In genomic region chr13:48637706-48638105, GRCm38 (mm10) we compare ENCODE assay signal across 24 mouse cellular contexts. TPM values are rescaled to one million over a fixed set of nuclear protein-coding genes. Genes with fewer than 3 reads are reported as not detected.
DNase-seq lines count a peak whose midpoint lies in the region; ATAC-seq lines count a peak whose summit lies in the region.
"Had no signal": no experiment of that assay in that cellular context is flagged by ENCODE, and none has a peak within 500 bp of the region (broad histone marks: within the 10 kb centered on the region; RNA-seq: fewer than 3 reads in every experiment).

No protein-coding gene starts in this region.

- H3K4me2 ChIP-seq in midbrain, embryonic 11.5 days, result no peak overlapping the region
- no peak overlapping the region for H3K4me2 ChIP-seq in midbrain, embryonic 13.5 days (replicated peaks)
- H3K4me2 ChIP-seq: embryonic facial prominence, embryonic 12.5 days; heart, embryonic 12.5 days had no signal

- H3K36me3 ChIP-seq in midbrain, embryonic 11.5 days (ENCODE audit: control insufficient read depth, insufficient read depth, low read length), result no peaks in the 10 kb centered on the region
- H3K36me3 ChIP-seq in midbrain, embryonic 13.5 days, result no peaks in the 10 kb centered on the region
- H3K36me3 ChIP-seq: embryonic facial prominence, embryonic 12.5 days; heart, embryonic 12.5 days had no signal

- ATAC-seq in midbrain, embryonic 11.5 days (ENCODE audit: low FRiP score), result no peak
- no peak for ATAC-seq in midbrain, embryonic 13.5 days
- ATAC-seq: CD4-positive, CD25-positive, alpha-beta regulatory T cell, adult 4 months; forebrain, embryonic 16.5 days had no signal

- H3K4me3 ChIP-seq in midbrain, embryonic 11.5 days (ENCODE audit: low read depth, low read length), result no peak overlapping the region
- no peak overlapping the region for H3K4me3 ChIP-seq in midbrain, embryonic 13.5 days (replicated peaks)
- H3K4me3 ChIP-seq: embryonic facial prominence, embryonic 12.5 days; heart, embryonic 12.5 days had no signal

- peak; percentile 25 for DNase-seq in heart, adult 11 months
- no peak for DNase-seq in heart, postnatal 4 days
- peak; percentile 67 to 68 for DNase-seq in kidney, adult 8-10 months
- DNase-seq in kidney, postnatal 10 days, result no peak
- DNase-seq in midbrain, embryonic 11.5 days (ENCODE audit: low spot score, missing footprints), result peak; percentile 66
- DNase-seq in layer of hippocampus, adult 8-10 months (ENCODE audit: low spot score in 2 of 2), result no peak
- DNase-seq: adrenal gland, postnatal 14 days; B cell, adult 2 months; cerebellum, adult 11-12 months; cerebellum, adult 9-10 months; cerebellum, postnatal 25 days; gastrocnemius, postnatal 14 days had no signal

- peaks cover 3% of the 10 kb centered on the region; the same call in 1 of the 2 replicates for H3K4me1 ChIP-seq in midbrain, embryonic 11.5 days (ENCODE audit: control insufficient read depth, insufficient read depth, low read length)
- 0 out of 2 replicates have a peak, but pooled peaks cover 3% of the 10 kb centered on the region for H3K4me1 ChIP-seq in midbrain, embryonic 13.5 days (replicated peaks)
- H3K4me1 ChIP-seq: embryonic facial prominence, embryonic 12.5 days; heart, embryonic 12.5 days had no signal

- H3K9ac ChIP-seq in midbrain, embryonic 11.5 days (ENCODE audit: low read length), result no peak overlapping the region
- H3K9ac ChIP-seq in midbrain, embryonic 13.5 days (replicated peaks), result no peak overlapping the region
- H3K9ac ChIP-seq: embryonic facial prominence, embryonic 12.5 days; heart, embryonic 12.5 days had no signal

- H3K27ac ChIP-seq in midbrain, embryonic 11.5 days (ENCODE audit: low read depth, low read length), result no peak overlapping the region
- H3K27ac ChIP-seq in midbrain, embryonic 13.5 days, result no peak overlapping the region
- H3K27ac ChIP-seq: embryonic facial prominence, embryonic 12.5 days had no signal

- 31% methylated on average over 2 of the region's 2 CpGs for WGBS in midbrain, embryonic 11.5 days
- 31% methylated on average over 2 of the region's 2 CpGs for WGBS in midbrain, embryonic 13.5 days

- H3K27me3 ChIP-seq in midbrain, embryonic 11.5 days (ENCODE audit: control insufficient read depth, insufficient read depth, low read length), result no peaks in the 10 kb centered on the region
- no peaks in the 10 kb centered on the region for H3K27me3 ChIP-seq in midbrain, embryonic 13.5 days
- H3K27me3 ChIP-seq: embryonic facial prominence, embryonic 12.5 days; heart, embryonic 12.5 days had no signal

- no peaks in the 10 kb centered on the region for H3K9me3 ChIP-seq in midbrain, embryonic 11.5 days (ENCODE audit: control insufficient read depth, low read length)
- H3K9me3 ChIP-seq in midbrain, embryonic 13.5 days, result no peaks in the 10 kb centered on the region
- H3K9me3 ChIP-seq: embryonic facial prominence, embryonic 12.5 days; heart, embryonic 12.5 days had no signal

RNA-seq across cellular contexts. Expression of gene Ptpdc1, which starts 12.2 kb away (rescaled TPM):
- total RNA-seq in heart, postnatal 4 days (2021), result 1 to 10 TPM; 8.2 to 8.9 TPM
- 17.2 and 17.8 TPM in 2 replicates for polyA plus RNA-seq in midbrain, embryonic 11.5 days (2014; fragmentation: Nextera tagmentation; extraction: Ambion mirVana)
- polyA plus RNA-seq in midbrain, embryonic 13.5 days (2015; fragmentation: Nextera tagmentation; extraction: Ambion mirVana), result 16.1 and 16.5 TPM in 2 replicates
- 10 to 100 TPM; 33.7 to 36.7 (median 35.4) TPM for total RNA-seq in layer of hippocampus, adult 8-10 months (2022)

RNA-seq across cellular contexts. Expression of gene Barx1, which starts 25.1 kb away (rescaled TPM):
- not detected for total RNA-seq in heart, postnatal 4 days (2021)
- 0.19 and 0.46 TPM in 2 replicates for polyA plus RNA-seq in midbrain, embryonic 11.5 days (2014; fragmentation: Nextera tagmentation; extraction: Ambion mirVana)
- 0.15 TPM in 1 of 2 replicates, not detected in the other for polyA plus RNA-seq in midbrain, embryonic 13.5 days (2015; fragmentation: Nextera tagmentation; extraction: Ambion mirVana)
- not detected for total RNA-seq in layer of hippocampus, adult 8-10 months (2022)
- total RNA-seq: adrenal gland, adult 18-20 months; adrenal gland, postnatal 14 days; gastrocnemius, adult 18-20 months; gastrocnemius, postnatal 14 days; heart, adult 8-10 months; heart, postnatal 25 days; MEL had no signal
- polyA plus RNA-seq: CD4-positive, CD25-positive, alpha-beta regulatory T cell, adult 4 months; cortical plate, adult 2 months; forebrain, embryonic 16.5 days; gonadal fat pad, adult 2 months had no signal

Comparison
In these comparisons a context has a peak if more than half of its experiments do, and no peak if none do; other contexts are left out.
1. DNase-seq: peak in heart, adult 11 months (single experiment), kidney, adult 8-10 months (2 of 2) and midbrain, embryonic 11.5 days (single experiment); none in heart, postnatal 4 days (single experiment), kidney, postnatal 10 days (single experiment) and layer of hippocampus, adult 8-10 months (0 of 2).